Mouse (Mus musculus): Measurements from ENCODE around the gene Morc4.

The Morc4 gene

DNA sequence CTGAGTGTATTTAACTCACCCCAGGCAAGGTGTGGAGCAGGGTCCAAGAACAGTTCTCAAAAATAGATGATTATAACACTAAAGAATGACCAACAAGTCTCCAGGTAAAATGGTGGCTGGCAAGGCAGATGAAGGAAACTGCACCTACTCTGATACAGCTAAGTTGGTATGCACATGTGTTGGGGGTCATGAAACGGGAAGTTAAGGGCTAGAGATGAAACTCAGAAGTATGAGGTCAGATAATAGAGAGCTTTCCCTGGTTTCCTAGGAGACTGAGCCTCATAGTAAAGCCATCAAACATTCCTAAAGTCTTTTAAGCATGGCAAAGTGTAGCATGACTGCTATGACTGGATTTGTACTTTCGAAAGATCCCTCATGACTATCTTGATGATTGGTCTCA, 68.4 kb downstream of the Morc4 start:
- DNase-seq, result no peak

DNA sequence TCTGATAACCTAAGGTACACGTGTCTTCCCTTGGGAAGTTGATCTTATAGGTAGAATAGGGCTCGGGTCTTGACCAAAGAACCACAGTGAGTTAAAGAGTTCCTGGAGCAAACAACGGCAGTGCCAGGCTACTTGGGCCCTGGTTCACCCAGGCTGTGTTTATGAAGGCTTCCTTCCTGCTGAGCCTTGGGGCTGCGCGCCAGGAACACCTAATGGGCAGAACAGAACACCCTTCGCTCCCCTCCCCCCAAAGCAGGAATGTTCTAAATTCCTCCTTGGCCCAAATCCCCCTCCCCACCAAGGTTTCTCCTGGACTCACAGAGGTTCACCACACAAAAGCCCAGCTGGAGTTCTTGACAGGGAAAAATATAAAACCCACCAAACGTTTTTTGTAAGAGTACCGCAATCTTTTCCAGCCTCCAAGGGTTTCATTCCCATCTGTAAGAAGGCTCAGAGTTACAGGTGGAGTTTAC, 71.0 kb downstream of the Morc4 start, which contains the start of gene Cldn2:
Gene Cldn2 (plus strand): TSS at position 423 of the 473 bp plus-strand sequence.
- peak; percentile 31 for DNase-seq

DNA sequence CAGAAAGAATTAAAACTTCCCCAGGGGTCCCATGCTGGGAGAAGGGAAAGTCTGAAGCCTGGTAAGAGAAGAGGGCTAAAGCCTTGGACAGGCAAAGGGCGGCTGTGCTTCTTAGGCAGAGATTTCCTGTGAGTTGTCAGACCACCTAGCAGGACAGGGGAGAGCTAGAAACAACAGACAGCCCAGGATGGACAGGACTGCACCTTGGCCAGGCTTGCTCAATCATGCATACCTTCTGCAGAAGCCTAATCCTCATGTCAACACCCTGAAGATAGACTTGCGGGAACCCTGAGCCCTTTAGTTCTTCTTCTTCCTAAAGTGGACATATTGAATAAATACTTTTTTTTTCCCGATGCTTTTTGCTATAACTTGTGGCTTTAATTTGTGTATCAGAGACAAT, 71.5 kb downstream of the Morc4 start:
- no peak for DNase-seq

DNA sequence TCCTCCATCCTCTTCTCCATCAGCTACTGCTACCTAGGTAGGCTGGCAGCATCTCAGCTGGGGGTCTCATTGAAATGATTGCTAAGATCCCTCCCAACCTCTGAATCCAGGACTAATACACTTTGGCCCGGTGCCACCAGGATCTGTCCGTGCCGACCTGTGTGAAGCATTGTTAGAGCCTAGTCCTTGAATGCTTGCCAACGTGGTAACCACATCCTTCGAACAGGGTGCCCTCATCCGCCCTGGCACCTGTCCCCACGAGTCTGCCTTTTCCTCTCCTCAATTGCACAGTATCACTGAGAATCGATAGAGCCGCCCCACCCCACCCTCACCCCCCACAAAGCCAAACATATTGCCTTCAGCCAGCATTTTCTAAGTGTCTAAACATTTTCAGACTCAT, 73.6 kb downstream of the Morc4 start:
- no peak for DNase-seq

DNA sequence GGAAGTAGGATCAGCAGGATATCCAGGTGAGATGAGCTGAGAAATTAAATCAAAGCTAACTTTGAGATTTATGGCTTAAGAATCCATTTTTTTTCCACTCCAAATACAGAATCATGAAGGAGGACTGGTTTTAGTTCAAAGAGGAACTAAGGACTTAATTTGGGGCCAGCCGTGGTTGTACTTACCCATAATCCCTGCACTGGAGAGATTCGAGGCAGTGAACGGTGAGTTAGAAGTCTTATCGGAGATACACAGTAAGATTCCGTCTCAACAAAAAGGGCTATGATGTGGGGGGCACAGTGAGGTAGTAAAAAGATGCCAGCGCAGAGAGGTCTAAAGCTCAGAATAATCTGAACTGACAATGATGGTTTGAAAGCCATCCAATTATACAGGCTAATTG, 75.4 kb downstream of the Morc4 start:
- DNase-seq, result no peak

DNA sequence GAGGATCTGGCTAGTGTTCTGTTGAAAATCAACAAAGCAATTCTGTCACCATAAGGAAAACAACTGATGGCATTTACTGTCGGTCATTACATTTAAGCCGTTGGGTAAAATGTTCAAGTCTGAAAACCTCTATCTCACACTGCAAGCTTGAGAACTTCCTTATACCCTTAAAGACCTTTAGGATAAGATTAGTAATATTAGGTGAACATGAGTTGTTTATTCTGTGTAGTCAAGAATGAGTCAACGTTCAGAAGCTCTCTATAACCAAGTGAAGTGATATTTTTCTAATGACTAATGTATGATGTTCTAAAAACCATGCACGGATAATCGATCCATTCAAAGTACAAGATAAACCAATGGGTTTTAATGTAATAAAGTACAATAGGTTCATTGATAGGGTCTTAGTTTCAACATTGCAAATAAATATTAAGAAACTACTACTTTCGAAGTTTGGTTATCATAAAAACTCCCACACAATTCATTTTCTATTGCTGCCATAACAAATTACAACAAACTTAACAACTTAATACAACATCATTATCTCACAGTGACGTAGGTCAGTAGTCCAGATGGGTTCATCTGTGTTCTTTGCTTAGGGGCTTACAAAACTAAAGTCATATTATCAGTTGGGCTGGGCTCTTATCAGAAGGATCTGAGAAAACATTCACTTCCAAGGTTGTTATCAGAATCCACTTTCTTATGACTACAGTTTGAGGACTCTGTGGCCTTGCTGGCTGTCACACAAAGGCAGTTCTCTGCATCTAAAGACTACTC, 77.2 kb downstream of the Morc4 start:
- DNase-seq, result no peak

DNA sequence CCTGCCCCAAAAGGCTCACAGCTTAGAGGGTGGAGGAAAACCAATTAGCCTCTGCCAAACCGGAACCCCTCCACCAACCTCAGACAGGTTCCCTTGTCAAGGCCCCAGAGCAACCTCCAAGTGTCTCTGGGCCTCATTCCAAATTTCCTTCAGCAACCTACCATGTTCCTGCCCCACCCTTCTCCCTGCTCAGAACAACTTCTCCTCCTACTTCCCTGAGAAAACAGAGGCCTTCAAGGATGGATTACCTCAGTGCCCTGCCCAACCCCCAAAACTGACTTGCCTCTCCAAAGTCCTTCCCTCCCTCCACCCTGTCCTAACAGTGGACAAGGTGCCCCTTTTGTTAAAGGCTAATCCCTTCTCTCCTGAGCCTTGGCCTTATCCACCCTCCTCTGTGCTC, 85.7 kb downstream of the Morc4 start:
- DNase-seq, result peak; percentile 31

DNA sequence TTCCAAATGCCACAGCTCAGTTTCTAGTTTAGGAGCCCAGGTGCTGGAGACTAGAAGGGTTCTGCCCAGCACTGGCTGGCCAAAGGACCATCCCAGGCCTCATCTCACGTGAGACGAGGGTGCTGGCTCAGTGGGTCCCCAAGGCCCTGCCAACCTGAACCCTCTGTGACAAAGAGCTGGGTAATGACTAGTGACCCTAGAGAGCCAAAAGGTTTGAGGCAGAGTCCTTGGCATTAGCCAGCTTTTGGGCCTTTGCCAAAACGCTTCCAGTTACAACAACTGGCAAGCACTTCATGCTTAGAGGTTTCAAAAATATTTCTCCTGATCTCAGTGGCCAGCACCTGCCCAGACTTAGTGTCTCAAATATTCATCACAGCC, 88.4 kb downstream of the Morc4 start:
- DNase-seq, result no peak

DNA sequence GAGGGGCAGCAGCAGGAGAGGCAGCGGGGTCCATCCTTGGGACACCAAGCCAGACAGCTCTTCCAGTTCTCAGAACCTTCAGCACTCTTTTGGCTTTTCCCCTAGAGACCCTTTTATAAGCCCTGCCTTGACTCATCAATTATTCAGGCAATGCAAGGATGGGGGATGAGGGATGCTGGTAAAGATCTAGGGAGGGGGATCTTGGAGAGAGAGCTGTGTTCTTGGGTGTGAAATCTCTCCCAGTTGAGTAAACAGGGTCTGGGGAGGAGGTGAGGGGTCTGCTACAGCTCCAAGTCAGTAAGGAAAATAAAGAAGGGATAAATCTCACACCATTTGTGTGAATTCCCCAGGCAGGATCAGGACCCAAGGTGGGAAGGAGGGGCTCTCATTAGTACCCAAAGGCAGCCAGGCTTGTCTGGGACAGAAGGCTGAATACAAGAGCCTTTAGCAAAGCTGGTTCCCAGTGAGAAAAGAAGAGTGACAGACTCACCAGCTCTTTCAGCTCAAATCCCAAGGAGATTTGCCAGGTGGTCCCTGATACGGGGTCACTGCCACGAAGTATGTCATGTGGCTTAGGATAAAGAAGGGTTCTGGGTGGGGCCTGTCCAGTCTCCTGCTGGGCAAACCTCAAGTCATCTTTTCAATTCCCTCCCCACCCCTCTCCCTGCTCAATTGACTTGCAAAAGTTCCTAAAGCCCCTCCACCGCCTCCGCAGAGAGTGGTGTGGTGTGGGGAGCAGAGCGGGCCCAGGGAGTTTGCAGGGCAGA, 89.0 kb downstream of the Morc4 start, which contains the start of gene Ripply1:
Gene Ripply1 (minus strand): TSS at position 76 of the 767 bp plus-strand sequence.
- no peak for DNase-seq

DNA sequence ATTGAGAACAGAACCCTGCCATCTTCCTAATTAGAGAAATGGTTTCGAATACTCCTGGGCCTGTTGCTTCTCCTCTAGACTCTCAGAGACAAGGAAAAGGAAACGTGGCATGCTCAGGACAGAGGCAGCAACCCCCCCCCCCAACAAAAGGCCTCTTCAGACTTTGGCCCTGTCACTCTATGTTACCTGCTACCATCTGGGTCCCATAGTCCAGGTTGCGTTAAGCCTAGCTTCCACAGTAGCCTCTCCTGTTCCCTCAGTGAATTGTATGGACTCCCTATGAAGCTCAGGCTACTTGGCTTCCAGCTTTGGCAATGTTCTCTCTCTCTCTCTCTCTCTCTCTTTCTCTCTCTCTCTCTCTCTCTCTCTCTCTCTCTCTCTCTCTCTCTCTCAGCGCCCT, 89.9 kb downstream of the Morc4 start:
- no peak for DNase-seq

DNA sequence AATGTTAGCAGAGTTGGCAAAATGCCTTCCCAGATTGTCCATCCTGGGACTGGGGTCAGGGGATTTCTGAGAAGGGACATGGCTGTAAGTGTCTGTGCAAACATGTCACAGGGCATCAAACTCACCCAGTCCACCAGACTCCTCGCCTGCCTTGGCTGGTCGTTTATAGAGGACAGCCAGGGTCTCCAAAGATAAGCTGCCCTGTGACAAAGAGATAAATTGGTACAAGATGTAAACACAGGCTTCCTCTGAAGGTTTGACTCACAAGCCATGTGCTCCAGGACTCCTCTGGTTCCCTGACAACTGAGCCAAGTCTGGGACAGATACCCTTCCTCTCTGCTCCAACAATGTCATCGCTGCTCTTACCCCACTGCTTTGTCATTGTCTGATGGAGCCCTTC, 90.5 kb downstream of the Morc4 start:
- peak; percentile 24 for DNase-seq

DNA sequence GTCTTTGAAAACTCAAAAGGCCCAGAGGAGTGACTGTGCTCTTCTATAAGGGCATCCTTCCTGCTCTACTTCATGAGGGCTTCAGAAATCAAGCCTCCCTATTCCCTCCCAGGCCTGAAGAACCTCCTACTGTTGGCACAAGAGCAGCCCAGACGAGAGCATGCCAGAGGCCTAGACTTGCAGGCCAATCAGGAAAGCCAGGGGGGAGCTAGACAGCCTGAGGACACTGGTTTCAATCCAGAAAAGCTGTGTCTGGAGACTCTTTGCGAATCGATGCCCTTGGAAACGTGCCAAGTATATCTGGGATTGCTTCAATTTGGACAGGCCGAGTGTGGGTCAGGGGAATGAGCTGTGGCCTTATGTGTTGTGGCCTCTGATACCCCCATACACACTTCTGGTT, 92.1 kb downstream of the Morc4 start:
- DNase-seq, result peak; percentile 33

DNA sequence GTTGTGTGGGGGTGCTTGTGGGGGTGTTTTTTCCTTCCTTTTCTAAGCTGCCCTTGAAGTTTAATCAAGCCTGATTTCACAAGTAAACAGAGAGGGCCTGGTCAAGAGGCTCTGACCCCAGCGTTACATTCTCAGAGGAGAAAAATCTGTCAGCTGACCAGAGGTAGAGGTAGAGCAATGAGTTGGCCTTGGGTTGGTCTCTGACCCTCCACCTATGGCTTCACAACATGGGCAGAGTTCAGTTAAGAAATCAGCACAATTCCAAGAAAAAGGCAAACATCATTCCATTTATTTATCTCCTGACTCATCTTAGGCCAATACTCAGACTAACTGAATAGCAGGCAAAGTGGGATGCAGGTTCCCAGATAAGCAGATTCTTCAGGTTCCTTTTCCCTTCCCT, 92.6 kb downstream of the Morc4 start:
- DNase-seq, result no peak

DNA sequence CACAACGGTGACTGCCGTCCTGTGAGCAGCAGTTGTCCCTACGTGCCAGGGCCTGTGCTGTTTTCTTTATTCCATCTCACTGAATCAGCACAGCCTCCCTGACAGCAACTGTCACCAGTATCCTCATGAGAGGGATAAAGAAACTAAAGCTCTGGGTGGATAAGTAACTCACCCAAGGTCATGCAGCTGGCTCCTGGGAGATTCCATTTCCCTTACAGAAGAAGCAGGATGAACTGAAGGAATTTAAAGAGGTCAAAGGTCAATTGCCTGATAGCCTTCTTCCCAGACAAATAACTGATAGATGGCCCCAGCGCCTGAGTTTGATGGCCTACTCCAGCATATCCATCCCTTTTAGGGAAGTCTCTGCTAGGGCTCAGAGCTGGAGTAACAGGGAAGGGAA, 94.1 kb downstream of the Morc4 start:
- no peak for DNase-seq

DNA sequence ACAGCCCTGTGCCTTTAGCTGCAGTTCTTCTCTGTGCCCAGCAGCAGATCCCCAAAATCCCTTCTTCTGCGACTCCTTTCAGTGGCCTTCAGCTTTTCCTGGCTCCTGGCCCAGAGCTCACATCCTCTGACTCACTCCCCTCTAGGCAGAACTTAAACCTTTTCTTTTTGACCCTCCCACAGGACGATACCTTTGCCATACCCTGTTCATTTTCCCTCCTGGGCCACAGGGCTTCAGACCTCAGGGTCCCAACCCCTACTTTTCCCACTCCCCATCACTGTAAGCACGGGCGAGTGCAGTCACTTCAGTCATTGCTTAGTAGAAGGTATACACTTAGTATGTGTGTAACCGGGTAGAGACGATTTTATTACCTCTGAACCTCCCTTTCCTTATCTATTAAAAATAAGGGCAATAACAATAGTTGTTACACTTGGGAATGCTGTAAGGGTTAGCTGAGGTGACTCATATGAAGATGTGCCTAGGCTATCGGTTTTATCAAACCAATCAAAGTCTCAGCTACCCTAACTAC, 96.3 kb downstream of the Morc4 start:
- no peak for DNase-seq

DNA sequence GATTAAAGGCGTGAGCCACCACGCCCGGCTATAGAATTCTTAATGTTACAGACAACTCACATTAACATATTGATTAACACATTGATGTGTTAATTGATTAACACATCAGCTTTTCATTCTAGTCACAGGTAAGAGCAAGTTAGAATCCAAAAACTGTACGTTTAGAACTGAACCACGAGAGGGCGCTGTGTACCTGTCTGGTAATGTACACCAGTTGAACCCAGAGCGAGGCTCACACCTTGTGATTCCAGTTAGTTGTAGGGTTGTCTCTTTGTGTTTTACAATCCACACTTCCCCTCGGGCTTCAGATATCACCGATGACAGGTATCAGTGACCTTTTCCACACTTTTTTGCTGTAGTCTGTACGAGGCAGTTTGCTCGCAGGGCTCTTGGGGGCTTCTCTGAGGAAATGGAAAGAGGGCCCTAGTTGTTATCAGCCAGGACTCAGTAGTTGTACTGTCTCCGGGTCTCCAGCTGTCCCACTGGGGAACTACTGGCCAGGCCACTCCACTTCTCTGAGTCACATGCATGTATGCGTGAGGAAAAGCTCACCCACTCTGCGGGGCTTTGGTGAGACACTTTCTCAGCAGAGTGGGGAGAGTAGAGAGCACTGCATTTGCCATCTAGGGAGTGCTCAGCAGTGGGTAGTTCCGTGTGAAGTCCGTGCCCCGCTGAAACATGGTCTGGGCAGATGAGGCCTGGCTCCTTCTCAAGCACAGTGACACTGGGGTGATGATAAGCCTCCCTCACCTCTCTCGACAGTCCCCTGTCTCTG, 97.0 kb downstream of the Morc4 start:
- DNase-seq, result peak; percentile 59

Measured in lung, postnatal 10 days (tissue).